Mouse (Mus musculus) MEL (cell line): ENCODE data around the gene Spice1.

Source experiments
- CHD2 ChIP-seq: IDR thresholded peaks from 2 replicates; pipeline ENCODE4 v1.6.1; 2011; ENCODE audit warnings: low read length, improper control_type of control experiment
- CTCF ChIP-seq, 3 experiments: IDR thresholded peaks in 2 of 3; conservative IDR thresholded peaks in 1 of 3; 2 replicates each; pipeline ENCODE4 v1.5.1; 2011 to 2012; ENCODE audit warnings: low read length in 3 of 3, low read depth in 2 of 3, mild to moderate bottlenecking in 2 of 3, improper control_type of control experiment in 1 of 3, inconsistent platforms in 1 of 3, mixed read lengths in 1 of 3, moderate library complexity in 1 of 3; ENCODE audit not compliant: control insufficient read depth in 1 of 3, insufficient read depth in 1 of 3, poor library complexity in 1 of 3, severe bottlenecking in 1 of 3
- ELF1 ChIP-seq: IDR thresholded peaks from 2 replicates; pipeline ENCODE4 v1.6.1; 2014; ENCODE audit warnings: low read depth, mild to moderate bottlenecking, inconsistent platforms, low read length, improper control_type of control experiment, moderate library complexity
- EP300 ChIP-seq, 2 experiments: IDR thresholded peaks; 2 replicates each; pipeline ENCODE4 v1.6.1; 2011; ENCODE audit warnings: improper control_type of control experiment in 2 of 2, low read length in 2 of 2, low read depth in 1 of 2, mild to moderate bottlenecking in 1 of 2
- GATA1 ChIP-seq: IDR thresholded peaks from 2 replicates; pipeline ENCODE4 v1.6.1; 2011; ENCODE audit warnings: low read depth, low read length, improper control_type of control experiment
- KAT2A ChIP-seq: conservative IDR thresholded peaks from 2 replicates; pipeline ENCODE4 v1.6.1; 2012; ENCODE audit warnings: low read depth, low read length, improper control_type of control experiment, inconsistent platforms
- MEF2A ChIP-seq: IDR thresholded peaks from 2 replicates; pipeline ENCODE4 v1.6.1; 2014; ENCODE audit warnings: low read depth, mild to moderate bottlenecking, inconsistent platforms, low read length, improper control_type of control experiment; ENCODE audit not compliant: poor library complexity, insufficient replicate concordance, severe bottlenecking; ENCODE audit errors: extremely low read depth
- MXI1 ChIP-seq: IDR thresholded peaks from 2 replicates; pipeline ENCODE4 v1.6.1; 2011; ENCODE audit warnings: mild to moderate bottlenecking, low read depth, low read length, improper control_type of control experiment
- POLR2A ChIP-seq, 2 experiments: IDR thresholded peaks; 2 replicates each; pipeline ENCODE4 v1.6.1; 2011 to 2012; ENCODE audit warnings: low read length in 2 of 2, mild to moderate bottlenecking in 2 of 2, control low read depth in 1 of 2, improper control_type of control experiment in 1 of 2, low read depth in 1 of 2, moderate library complexity in 1 of 2; ENCODE audit not compliant: control insufficient read depth in 1 of 2, insufficient read depth in 1 of 2, poor library complexity in 1 of 2
- POLR2AphosphoS5 ChIP-seq: IDR thresholded peaks from 2 replicates; pipeline ENCODE4 v1.6.1; 2012; ENCODE audit warnings: low read depth, borderline replicate concordance, mild to moderate bottlenecking, inconsistent platforms, low read length, moderate library complexity, mixed read lengths
- SIN3A ChIP-seq: IDR thresholded peaks from 2 replicates; pipeline ENCODE4 v1.6.1; 2012; ENCODE audit warnings: low read length, improper control_type of control experiment, inconsistent platforms
- ZKSCAN1 ChIP-seq: IDR thresholded peaks from 2 replicates; pipeline ENCODE4 v1.6.1; 2012; ENCODE audit warnings: low read depth, mild to moderate bottlenecking, inconsistent platforms, low read length, improper control_type of control experiment, moderate library complexity

GRCm38 (mm10) chr16:44337541-44337940 is 9.4 kb upstream of the Spice1 start:
- no peak for TF ChIP-seq MXI1
- no peak for TF ChIP-seq POLR2AphosphoS5
- TF ChIP-seq CHD2 = no peak
- TF ChIP-seq KAT2A = no peak
- TF ChIP-seq GATA1 = no peak
- TF ChIP-seq EP300 (IDR thresholded peaks at IDR 0.05; ENCODE audit: low read depth in 1 of 2, low read length in 2 of 2) = no peak
- no peak for TF ChIP-seq SIN3A
- no peak for TF ChIP-seq ZKSCAN1
- no peak for TF ChIP-seq CTCF (IDR thresholded peaks at IDR 0.05 in 2 of 3, conservative IDR thresholded peaks at IDR 0.05 in 1 of 3; ENCODE audit: control insufficient read depth in 1 of 3, insufficient read depth in 1 of 3, low read depth in 2 of 3, low read length in 3 of 3, poor library complexity in 1 of 3, severe bottlenecking in 1 of 3)
- no peak for TF ChIP-seq ELF1
- no peak for TF ChIP-seq POLR2A (IDR thresholded peaks at IDR 0.05; ENCODE audit: control insufficient read depth in 1 of 2, insufficient read depth in 1 of 2, low read depth in 1 of 2, low read length in 2 of 2, poor library complexity in 1 of 2)
- no peak for TF ChIP-seq MEF2A
